Mouse (Mus musculus) spleen, postnatal 14 days (tissue): Measurements from ENCODE around the gene Pth1r.
A peak's percentile ranks its signal among the peaks of the same experiment; 100 is the strongest.

ENCODE experiments used
- DNase-seq, 2 experiments: peaks; one replicate each; pipeline ENCODE4 v3.0.0; 2021 to 2022; ENCODE audit warnings: low spot score in 2 of 2

The Pth1r gene

GRCm38 (mm10) chr9:110750404-110751187 is 3.7 kb upstream of the Pth1r start:
- no peak for DNase-seq

GRCm38 (mm10) chr9:110748451-110748850 is 1.5 kb upstream of the Pth1r start:
- DNase-seq, result no peak

- DNase-seq, result no peak
Observed at GRCm38 (mm10) chr9:110746238-110746637, 707 bp downstream of the Pth1r start.

GRCm38 (mm10) chr9:110745752-110746151 is 1.2 kb downstream of the Pth1r start:
- no peak for DNase-seq

GRCm38 (mm10) chr9:110743456-110744323 is 3.3 kb downstream of the Pth1r start:
- no peak for DNase-seq

GRCm38 (mm10) chr9:110742951-110743455 is 3.9 kb downstream of the Pth1r start:
- no peak for DNase-seq

- no peak for DNase-seq
Observed at GRCm38 (mm10) chr9:110742295-110742950, 4.5 kb downstream of the Pth1r start.

- DNase-seq, result no peak
Observed at GRCm38 (mm10) chr9:110741711-110742294, 5.1 kb downstream of the Pth1r start, which contains the start of gene Myl3. Myl3 (plus strand) TSS chr9:110741861.

GRCm38 (mm10) chr9:110739961-110740360 is 7.0 kb downstream of the Pth1r start:
- DNase-seq, result no peak

- DNase-seq, result no peak
Observed at GRCm38 (mm10) chr9:110738054-110738453, 8.9 kb downstream of the Pth1r start.

GRCm38 (mm10) chr9:110736362-110736761 is 10.6 kb downstream of the Pth1r start:
- DNase-seq, result no peak

- no peak for DNase-seq
Observed at GRCm38 (mm10) chr9:110734154-110734553, 12.8 kb downstream of the Pth1r start.

GRCm38 (mm10) chr9:110733102-110733501 is 13.8 kb downstream of the Pth1r start:
- DNase-seq, result no peak

- DNase-seq, result no peak
Observed at GRCm38 (mm10) chr9:110732623-110733022, 14.3 kb downstream of the Pth1r start.

GRCm38 (mm10) chr9:110731859-110732258 is 15.1 kb downstream of the Pth1r start:
- no peak for DNase-seq

GRCm38 (mm10) chr9:110729841-110730240 is 17.1 kb downstream of the Pth1r start:
- DNase-seq, result peak; percentile 22 to 48

- DNase-seq, result no peak
Observed at GRCm38 (mm10) chr9:110726867-110727266, 20.1 kb downstream of the Pth1r start.

GRCm38 (mm10) chr9:110725721-110726135 is 21.2 kb downstream of the Pth1r start:
- DNase-seq, result no peak

- DNase-seq, result no peak
Observed at GRCm38 (mm10) chr9:110722060-110722459, 24.9 kb downstream of the Pth1r start.

GRCm38 (mm10) chr9:110719977-110720376 is 27.0 kb downstream of the Pth1r start:
- no peak for DNase-seq

GRCm38 (mm10) chr9:110718810-110719209 is 28.1 kb downstream of the Pth1r start:
- DNase-seq, result no peak

GRCm38 (mm10) chr9:110718071-110718470 is 28.9 kb downstream of the Pth1r start:
- no peak for DNase-seq
